Mouse (Mus musculus) forebrain, postnatal 0 days (tissue): ENCODE measurements around the gene Strn. TPM values are rescaled to one million over a fixed set of nuclear protein-coding genes. Genes with fewer than 3 reads are reported as not detected.
"Not testable (repeated sequence)": the region's sequence is repeated elsewhere in the genome, so short reads cannot be mapped to it uniquely, and the experiment has no call there.

Experiments used
- ATAC-seq: fragments of 200-750 bp; cut with Nextera tagmentation; 2 replicates; pipeline ENCODE4 v1.8.0; 2017; ENCODE audit warnings: mild to moderate bottlenecking, moderate library complexity
- DNase-seq: peaks from one replicate; pipeline ENCODE4 v3.0.0-alpha.2; 2015
- H3K27ac ChIP-seq: fragments of 300-500 bp; sonication (generic); 2 replicates; pipeline ENCODE4 v1.5.1; 2014; ENCODE audit warnings: low read depth, mild to moderate bottlenecking, antibody characterized with exemption, low read length, moderate library complexity, mixed read lengths
- H3K27me3 ChIP-seq: fragments of 300-500 bp; sonication (generic); 2 replicates; pipeline ENCODE4 v1.6.1; 2014; ENCODE audit warnings: mild to moderate bottlenecking, low read length, mixed read lengths; ENCODE audit not compliant: insufficient read depth
- H3K36me3 ChIP-seq: fragments of 300-500 bp; sonication (generic); 2 replicates; pipeline ENCODE4 v1.6.1; 2014; ENCODE audit warnings: mild to moderate bottlenecking, moderate library complexity; ENCODE audit not compliant: insufficient read depth
- H3K4me1 ChIP-seq: fragments of 300-500 bp; sonication (generic); 2 replicates; pipeline ENCODE4 v1.6.1; 2014; ENCODE audit warnings: antibody characterized with exemption; ENCODE audit not compliant: insufficient read depth
- H3K4me2 ChIP-seq: fragments of 300-500 bp; sonication (generic); 2 replicates; pipeline ENCODE4 v1.6.1; 2014; ENCODE audit warnings: low read depth, mild to moderate bottlenecking, moderate library complexity
- H3K4me3 ChIP-seq: fragments of 300-500 bp; sonication (generic); 2 replicates; pipeline ENCODE4 v1.5.1; 2014; ENCODE audit warnings: low read depth, low read length, mixed read lengths
- H3K9ac ChIP-seq: fragments of 300-500 bp; sonication (generic); 2 replicates; pipeline ENCODE4 v1.6.1; 2014; ENCODE audit warnings: mild to moderate bottlenecking
- H3K9me3 ChIP-seq: fragments of 300-500 bp; sonication (generic); 2 replicates; pipeline ENCODE4 v1.6.1; 2016; ENCODE audit warnings: low read length
- CTCF ChIP-seq: sonication (generic); IDR thresholded peaks from 2 replicates; pipeline ENCODE4 v1.5.1; 2016; ENCODE audit warnings: antibody characterized with exemption, control low read depth, low read depth
- WGBS: fragments of 180-500 bp; shearing (Covaris S2); extraction: QIAGEN DNeasy Blood & Tissue Kit; methylation state at CpG from one replicate; pipeline ENCODE4 v1.1.7; 2014; 5-methylcytosine and 5-hydroxymethylcytosine counted together
- polyA plus RNA-seq: library from polyadenylated mRNA; unstranded; fragments of >200 nt; fragmentation: Nextera tagmentation; extraction: Ambion mirVana; gene quantifications from 2 replicates; pipeline ENCODE4 v1.2.1, GENCODE M21; 2015
- total RNA-seq: library from RNA; depleted of rRNA; stranded (reverse); fragments of >200 nt; gene quantifications from 2 replicates; pipeline ENCODE4 v1.2.3, GENCODE M21; 2014

Gene Strn
- total and polyA plus RNA-seq, 2 experiments from 2014 or later = 4.2 to 23.1 TPM

DNA sequence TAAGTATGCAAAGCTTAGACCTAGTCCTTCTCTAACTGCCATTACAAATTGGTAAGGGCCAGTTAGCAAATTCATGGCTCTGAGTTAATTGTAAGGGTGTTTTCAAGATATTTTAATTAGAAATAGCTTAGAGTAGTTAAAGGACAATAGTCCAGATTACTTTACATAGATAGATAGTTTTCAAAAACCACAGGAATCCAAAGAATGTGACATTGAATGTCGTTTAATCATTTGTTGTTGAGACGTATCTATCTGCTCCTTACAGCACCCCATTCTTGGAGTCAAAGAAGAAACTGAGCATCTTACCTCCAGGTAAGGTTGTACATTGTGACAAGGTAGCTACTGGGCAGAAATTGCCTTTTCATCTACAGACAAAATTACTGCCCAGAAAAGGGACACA lies 26.7 kb downstream of the Strn start:
- Histone ChIP-seq H3K4me1 (no peaks in the 10 kb centered on the region), H3K36me3 (no peaks in the 10 kb centered on the region), H3K9me3 (no peaks in the 10 kb centered on the region), H3K4me2 (no peak overlapping the region), H3K4me3 (no peak overlapping the region), H3K27ac (no peak overlapping the region), H3K9ac (no peak overlapping the region), H3K27me3 (no peaks in the 10 kb centered on the region)
- ATAC-seq (no peak), DNase-seq (no peak)
- WGBS = 66% methylated on average over 2 of the region's 2 CpGs
- TF ChIP-seq CTCF = no peak

GRCm38 (mm10) chr17:78708422-78708821 lies 28.6 kb downstream of the Strn start:
- Histone ChIP-seq H3K4me1 (no peaks in the 10 kb centered on the region), H3K9me3 (no peaks in the 10 kb centered on the region), H3K9ac (no peak overlapping the region), H3K36me3 (no peaks in the 10 kb centered on the region), H3K4me3 (no peak overlapping the region), H3K27me3 (no peaks in the 10 kb centered on the region), H3K27ac (no peak overlapping the region), H3K4me2 (no peak overlapping the region)
- no peak for TF ChIP-seq CTCF
- DNase-seq (no peak), ATAC-seq (no peak)
- WGBS = 87% methylated on average over 7 of the region's 7 CpGs

- WGBS = 94% methylated on average over 7 of the region's 7 CpGs
- no peak overlapping the region for H3K4me3 ChIP-seq
- DNase-seq (no peak), ATAC-seq (no peak)
- no peak overlapping the region for H3K27ac ChIP-seq
- H3K27me3 ChIP-seq = no peaks in the 10 kb centered on the region
- H3K4me2 ChIP-seq = no peak overlapping the region
- no peak overlapping the region for H3K9ac ChIP-seq
- TF ChIP-seq CTCF = no peak
- no peaks in the 10 kb centered on the region for H3K36me3 ChIP-seq
- H3K4me1 ChIP-seq = no peaks in the 10 kb centered on the region
- no peaks in the 10 kb centered on the region for H3K9me3 ChIP-seq
Measured at GRCm38 (mm10) chr17:78702988-78703387, 34.0 kb downstream of the Strn start.

DNA sequence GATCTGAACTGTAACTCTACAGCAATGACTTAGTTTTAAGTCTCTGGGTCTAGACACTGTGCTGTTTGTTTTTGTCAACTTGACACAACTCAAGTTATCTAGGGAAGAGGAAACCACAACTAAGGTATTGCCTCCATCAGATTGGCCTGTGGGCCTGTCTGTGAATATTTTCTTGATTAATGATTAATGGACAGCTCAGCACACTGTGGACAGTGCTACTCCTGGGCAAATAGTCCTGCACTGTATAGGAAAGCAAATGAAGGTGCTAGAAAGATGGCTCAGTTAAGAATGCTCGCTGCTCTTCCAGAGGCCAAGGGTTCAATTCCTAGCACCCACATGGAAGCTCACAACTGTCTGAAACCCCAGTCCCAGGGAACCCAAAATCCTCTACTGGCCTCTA lies 38.0 kb downstream of the Strn start:
- Histone ChIP-seq H3K4me2 (no peak overlapping the region), H3K4me3 (no peak overlapping the region), H3K9me3 (no peaks in the 10 kb centered on the region), H3K9ac (no peak overlapping the region), H3K27me3 (no peaks in the 10 kb centered on the region), H3K36me3 (no peaks in the 10 kb centered on the region), H3K27ac (no peak overlapping the region), H3K4me1 (no peaks in the 10 kb centered on the region)
- DNase-seq (no peak), ATAC-seq (no peak)
- no peak for TF ChIP-seq CTCF
- 96% methylated on average over 1 of the region's 1 CpGs for WGBS

- Histone ChIP-seq H3K4me2 (no peak overlapping the region), H3K4me3 (no peak overlapping the region), H3K4me1 (no peaks in the 10 kb centered on the region), H3K36me3 (no peaks in the 10 kb centered on the region), H3K27ac (no peak overlapping the region), H3K9me3 (no peaks in the 10 kb centered on the region), H3K27me3 (no peaks in the 10 kb centered on the region), H3K9ac (no peak overlapping the region)
- ATAC-seq = no peak
- no peak for TF ChIP-seq CTCF
- WGBS = 89% methylated on average over 4 of the region's 4 CpGs
- DNase-seq = no peak
Measured at GRCm38 (mm10) chr17:78697462-78697861, 39.5 kb downstream of the Strn start.

DNA sequence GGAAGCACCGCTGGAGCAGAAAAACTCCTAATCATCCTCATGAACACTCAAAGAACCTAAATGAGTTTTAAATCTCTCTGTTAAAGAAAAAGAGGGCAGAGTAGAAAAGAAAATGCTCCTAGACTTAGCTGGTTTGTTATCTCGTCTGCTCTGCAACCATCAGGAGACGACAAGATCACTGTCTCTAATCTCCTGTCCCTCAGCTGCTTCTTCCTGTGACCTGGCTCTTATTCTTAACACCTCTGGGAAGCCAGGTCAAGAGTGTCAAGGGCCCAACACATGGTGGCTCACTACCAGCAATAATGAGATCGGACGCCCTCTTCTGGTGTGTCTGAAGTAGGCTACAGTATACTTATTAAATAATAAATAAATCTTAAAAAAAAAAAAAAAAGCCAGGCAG lies 40.1 kb downstream of the Strn start:
- Histone ChIP-seq H3K9me3 (no peaks in the 10 kb centered on the region), H3K4me2 (no peak overlapping the region), H3K27ac (no peak overlapping the region), H3K4me1 (no peaks in the 10 kb centered on the region), H3K4me3 (no peak overlapping the region), H3K27me3 (no peaks in the 10 kb centered on the region), H3K36me3 (no peaks in the 10 kb centered on the region), H3K9ac (no peak overlapping the region)
- WGBS = 76% methylated on average over 5 of the region's 5 CpGs
- TF ChIP-seq CTCF = no peak
- DNase-seq = no peak
- ATAC-seq = no peak

DNA sequence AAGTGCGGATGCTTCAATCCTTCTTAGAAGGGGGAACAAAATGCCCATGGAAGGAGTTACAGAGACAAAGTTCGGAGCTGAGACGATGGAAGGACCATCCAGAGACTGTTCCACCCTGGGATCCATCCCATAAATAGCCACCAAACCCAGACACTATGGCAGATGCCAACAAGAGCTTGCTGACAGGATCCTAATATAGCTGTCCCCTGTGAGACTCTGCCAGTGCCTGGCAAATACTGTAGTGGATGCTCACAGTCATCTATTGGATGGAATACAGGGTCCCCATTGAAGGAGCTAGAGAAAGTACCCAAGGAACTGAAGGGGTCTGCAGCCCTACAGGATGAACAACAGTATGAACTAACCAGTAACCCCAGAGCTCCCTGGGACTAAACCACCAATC lies 47.8 kb downstream of the Strn start:
- H3K9ac ChIP-seq, ATAC-seq, H3K4me1 ChIP-seq, DNase-seq, H3K9me3 ChIP-seq, H3K4me3 ChIP-seq, H3K27me3 ChIP-seq, H3K27ac ChIP-seq, H3K4me2 ChIP-seq: not testable (repeated sequence)
- peaks cover 15% of the 10 kb centered on the region for H3K36me3 ChIP-seq
- 97% methylated on average over 3 of the region's 3 CpGs for WGBS

- TF ChIP-seq CTCF = no peak
- 85% methylated on average over 5 of the region's 5 CpGs for WGBS
- Histone ChIP-seq H3K4me3 (no peak overlapping the region), H3K9ac (no peak overlapping the region), H3K4me2 (no peak overlapping the region), H3K27ac (no peak overlapping the region), H3K36me3 (peaks cover 15% of the 10 kb centered on the region), H3K9me3 (no peaks in the 10 kb centered on the region), H3K4me1 (no peaks in the 10 kb centered on the region), H3K27me3 (no peaks in the 10 kb centered on the region)
- no peak for ATAC-seq
- no peak for DNase-seq
Measured at GRCm38 (mm10) chr17:78687971-78688370, 49.0 kb downstream of the Strn start.
